Mouse (Mus musculus): Measurements from ENCODE around the gene Prl7b1. TPM values are rescaled to one million over a fixed set of nuclear protein-coding genes. Genes with fewer than 3 reads are reported as not detected.

Gene Prl7b1
- total RNA-seq (2021), result not detected
- long read RNA-seq, experiment 1, result 0 reads
- long read RNA-seq, experiment 2, result 0 reads

DNA sequence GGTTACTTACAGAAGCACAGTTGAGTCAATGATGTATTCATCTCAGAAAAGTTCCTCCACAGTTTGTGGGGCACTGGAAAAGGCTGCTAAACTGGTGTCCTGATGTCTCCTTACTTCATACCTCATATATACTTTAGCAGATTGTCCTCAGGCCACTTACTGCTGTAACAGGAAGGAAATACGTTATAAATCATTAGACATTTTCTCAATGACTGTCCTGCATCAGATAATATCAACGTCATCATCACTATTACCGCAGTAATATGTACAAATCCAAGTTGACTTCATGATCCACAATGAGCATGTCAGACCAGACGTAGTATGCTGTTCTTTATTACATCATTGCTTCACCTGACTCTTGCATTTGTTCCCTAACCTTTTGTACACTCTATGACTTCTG lies at the start of gene Prl7b1:
Prl7b1 (minus strand) TSS at position 101 of the 400 bp plus-strand sequence.
- DNase-seq, result no peak

DNA sequence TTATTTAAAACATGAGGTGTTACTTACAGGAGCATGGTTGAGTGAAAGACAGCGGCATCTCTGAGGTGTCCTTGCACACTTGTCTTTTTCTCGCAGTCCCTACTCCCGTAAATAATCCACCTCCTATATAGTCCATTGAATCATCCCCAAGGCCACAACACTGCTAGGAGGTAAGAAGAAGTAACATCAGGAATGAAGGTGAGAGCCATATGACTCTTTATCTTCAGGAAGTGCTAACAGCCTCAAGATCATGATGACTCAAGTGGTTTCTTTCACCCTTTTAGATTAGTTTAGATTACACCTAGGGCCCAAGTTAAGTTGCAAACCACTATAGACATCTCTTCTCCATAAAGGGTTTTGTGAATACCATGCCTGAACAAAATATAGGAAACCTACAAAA lies 32.0 kb upstream of the Prl7b1 start, which contains the start of gene Prl7a1:
Prl7a1 (minus strand) TSS at position 101 of the 400 bp plus-strand sequence.
- DNase-seq, result no peak

DNA sequence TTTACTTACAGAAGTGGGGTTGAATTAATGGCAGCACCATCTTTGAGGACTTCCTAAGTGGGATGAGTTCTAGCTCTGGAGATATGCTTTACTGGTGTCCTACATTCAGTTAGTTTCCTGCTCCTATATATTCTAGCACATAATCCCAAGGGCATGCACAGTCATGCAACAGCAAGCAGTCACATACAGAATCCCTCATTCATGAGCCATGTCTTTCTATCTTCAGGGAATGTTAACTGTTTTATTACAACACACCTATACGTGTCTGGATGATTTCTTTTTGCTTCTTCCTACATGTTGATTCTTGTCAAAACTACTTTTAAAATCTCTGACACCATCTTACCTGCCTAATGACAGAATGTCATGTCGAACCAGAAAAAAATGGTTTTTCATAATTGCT lies 28.3 kb downstream of the Prl7b1 start, which contains the start of gene Prl8a1:
Prl8a1 (minus strand) TSS at position 101 of the 400 bp plus-strand sequence.
- DNase-seq, result no peak

DNA sequence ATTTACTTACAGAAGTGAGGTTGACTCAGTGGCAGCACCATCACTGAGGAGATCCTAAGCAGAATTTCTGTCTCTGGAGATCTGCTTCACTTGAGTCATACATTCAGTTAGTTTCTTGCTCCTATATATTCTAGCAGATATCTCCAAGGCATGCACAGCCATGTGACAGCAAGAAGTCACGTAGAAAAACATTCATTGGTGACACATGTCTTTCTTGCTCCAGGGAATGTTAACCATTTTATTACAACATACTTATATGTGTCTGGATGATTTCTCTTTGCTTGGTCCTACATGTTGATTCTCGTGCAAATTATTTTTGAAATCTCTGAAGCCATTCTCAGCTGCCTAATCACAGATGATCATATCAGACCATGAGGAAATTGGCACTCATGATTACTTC lies 45.9 kb downstream of the Prl7b1 start, which contains the start of gene Prl8a9:
Prl8a9 (minus strand) TSS at position 101 of the 400 bp plus-strand sequence.
- no peak for DNase-seq

DNA sequence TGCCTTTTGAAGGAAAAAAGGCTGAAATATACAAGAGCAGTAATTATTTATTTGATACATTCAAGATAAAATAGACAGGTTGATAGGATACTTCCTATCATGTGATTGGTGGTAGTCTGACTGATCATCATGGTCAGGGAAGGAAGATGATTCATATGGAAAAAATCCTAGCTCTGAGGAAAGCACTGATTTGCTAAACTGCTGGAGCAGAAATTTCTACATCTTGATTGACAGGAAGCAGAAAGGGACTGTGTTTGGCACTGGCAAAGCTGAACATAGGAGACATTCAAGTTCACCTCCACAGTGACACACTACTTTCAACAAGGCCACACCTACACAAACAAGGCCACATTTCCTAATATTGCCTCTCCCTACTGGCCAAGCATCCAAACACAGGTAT lies 57.0 kb downstream of the Prl7b1 start:
- no peak for DNase-seq

Other genes starting within 250 kb of the Prl7b1 start
- gene Prl2b1, start 219.7 kb downstream of the Prl7b1 start, total RNA-seq (2021), result not detected
- gene Prl8a6, start 171.9 kb downstream of the Prl7b1 start, total RNA-seq (2021), result not detected
- gene Prl8a8, start 97.4 kb downstream of the Prl7b1 start, total RNA-seq (2021), result not detected
- not detected for gene Prl8a9, start 46.0 kb downstream of the Prl7b1 start, total RNA-seq (2021)
- not detected for gene Prl8a1, start 28.4 kb downstream of the Prl7b1 start, total RNA-seq (2021)
- gene Prl7a1, start 31.9 kb upstream of the Prl7b1 start, total RNA-seq (2021), result not detected
- gene Prl7a2, start 57.5 kb upstream of the Prl7b1 start, total RNA-seq (2021), result not detected
- not detected for gene Prl7d1, start 106.2 kb upstream of the Prl7b1 start, total RNA-seq (2021)
- not detected for gene Prl7c1, start 170.2 kb upstream of the Prl7b1 start, total RNA-seq (2021)
- not detected for gene Prl2a1, start 191.1 kb upstream of the Prl7b1 start, total RNA-seq (2021)
- gene Prl2c1, start 238.8 kb upstream of the Prl7b1 start, total RNA-seq (2021), result not detected